Mouse (Mus musculus): ENCODE results near the gene Ift20. TPM values are rescaled to one million over a fixed set of nuclear protein-coding genes. Genes with fewer than 3 reads are reported as not detected.

The Ift20 gene
- polyA plus RNA-seq, 1 experiment from 2014 or later = 106 TPM

- no peak overlapping the region for H3K9ac ChIP-seq
- H3K27ac ChIP-seq = no peak overlapping the region
- peaks cover 21% of the 10 kb centered on the region for H3K4me1 ChIP-seq (replicated peaks)
- ATAC-seq (replicated peaks; ENCODE audit: insufficient number of reproducible peaks, insufficient read depth, low FRiP score, low read depth) = no peak
- no peak overlapping the region for H3K4me2 ChIP-seq
- WGBS = 71% methylated on average over 2 of the region's 2 CpGs
- H3K36me3 ChIP-seq = peaks cover 12% of the 10 kb centered on the region
- H3K27me3 ChIP-seq = no peaks in the 10 kb centered on the region
- no peaks in the 10 kb centered on the region for H3K9me3 ChIP-seq (replicated peaks)
- no peak overlapping the region for H3K4me3 ChIP-seq
These were observed 11.7 kb downstream of the Ift20 start for GRCm38 (mm10) chr11:78547718-78548460.

GRCm38 (mm10) chr11:78549491-78549987 lies 13.4 kb downstream of the Ift20 start:
- Histone ChIP-seq H3K27ac (no peak overlapping the region), H3K36me3 (no peaks in the 10 kb centered on the region; the same call in 1 of the 2 replicates), H3K9ac (peak overlapping the region; percentile 68), H3K4me2 (peak overlapping the region; percentile 88), H3K4me1 (replicated peaks) (peaks cover 21% of the 10 kb centered on the region), H3K9me3 (replicated peaks) (no peaks in the 10 kb centered on the region), H3K27me3 (no peaks in the 10 kb centered on the region), H3K4me3 (peak overlapping the region; percentile 69)
- WGBS = 8% methylated on average over 5 of the region's 5 CpGs
- ATAC-seq (replicated peaks; ENCODE audit: insufficient number of reproducible peaks, insufficient read depth, low FRiP score, low read depth) = no peak

- peaks cover 27% of the 10 kb centered on the region for H3K4me1 ChIP-seq (replicated peaks)
- no peaks in the 10 kb centered on the region for H3K27me3 ChIP-seq
- peak within 1 kb of the TSS; percentile 63 for H3K27ac ChIP-seq
- H3K9ac ChIP-seq = peak within 1 kb of the TSS; percentile 68
- H3K9me3 ChIP-seq (replicated peaks) = no peaks in the 10 kb centered on the region
- H3K4me2 ChIP-seq = peak within 1 kb of the TSS; percentile 88
- H3K4me3 ChIP-seq = peak within 1 kb of the TSS; percentile 69
- no peaks in the 10 kb centered on the region; the same call in 1 of the 2 replicates for H3K36me3 ChIP-seq
- ATAC-seq (replicated peaks; ENCODE audit: insufficient number of reproducible peaks, insufficient read depth, low FRiP score, low read depth) = peak; percentile 100
- under 1% methylated on average over 60 of the region's 60 CpGs for WGBS
These were observed 14.3 kb downstream of the Ift20 start, which contains the start of gene Tmem97 for GRCm38 (mm10) chr11:78550168-78551058. Gene Tmem97, minus strand, starts transcription at chr11:78550777.

GRCm38 (mm10) chr11:78551059-78551398 lies 14.9 kb downstream of the Ift20 start:
- H3K9ac ChIP-seq = 0 out of 2 replicates have a peak overlapping the region, but pooled peaks have one; percentile 42
- peak; percentile 2; the same call in 1 of the 2 replicates for ATAC-seq (replicated peaks; ENCODE audit: insufficient number of reproducible peaks, insufficient read depth, low FRiP score, low read depth)
- 35% methylated on average over 6 of the region's 6 CpGs for WGBS
- 0 out of 2 replicates have a peak overlapping the region, but pooled peaks have one; percentile 32 for H3K27ac ChIP-seq
- H3K4me3 ChIP-seq = peak overlapping the region; percentile 69
- H3K36me3 ChIP-seq = no peaks in the 10 kb centered on the region
- H3K27me3 ChIP-seq = no peaks in the 10 kb centered on the region
- no peaks in the 10 kb centered on the region for H3K9me3 ChIP-seq (replicated peaks)
- H3K4me2 ChIP-seq = peak overlapping the region; percentile 88
- H3K4me1 ChIP-seq (replicated peaks) = peaks cover 32% of the 10 kb centered on the region

- H3K27ac ChIP-seq = peak overlapping the region; percentile 78
- H3K9ac ChIP-seq = no peak overlapping the region
- no peaks in the 10 kb centered on the region for H3K27me3 ChIP-seq
- no peaks in the 10 kb centered on the region for H3K36me3 ChIP-seq
- ATAC-seq (replicated peaks; ENCODE audit: insufficient number of reproducible peaks, insufficient read depth, low FRiP score, low read depth) = no peak
- 44% methylated on average over 3 of the region's 3 CpGs for WGBS
- H3K9me3 ChIP-seq (replicated peaks) = no peaks in the 10 kb centered on the region
- peaks cover 17% of the 10 kb centered on the region for H3K4me1 ChIP-seq (replicated peaks)
- no peak overlapping the region for H3K4me3 ChIP-seq
- no peak overlapping the region for H3K4me2 ChIP-seq
These were observed 19.5 kb downstream of the Ift20 start for GRCm38 (mm10) chr11:78555623-78556022.

GRCm38 (mm10) chr11:78556070-78556469 lies 19.9 kb downstream of the Ift20 start:
- 71% methylated on average over 4 of the region's 4 CpGs for WGBS
- ATAC-seq (replicated peaks; ENCODE audit: insufficient number of reproducible peaks, insufficient read depth, low FRiP score, low read depth) = no peak
- H3K27ac ChIP-seq = peak overlapping the region; percentile 78

GRCm38 (mm10) chr11:78557241-78557640 lies 21.1 kb downstream of the Ift20 start:
- WGBS = 58% methylated on average over 8 of the region's 8 CpGs
- Histone ChIP-seq H3K4me3 (no peak overlapping the region), H3K36me3 (no peaks in the 10 kb centered on the region), H3K27me3 (no peaks in the 10 kb centered on the region), H3K9ac (no peak overlapping the region), H3K9me3 (replicated peaks) (no peaks in the 10 kb centered on the region), H3K4me2 (no peak overlapping the region), H3K27ac (peak overlapping the region; percentile 15; the same call in 1 of the 2 replicates), H3K4me1 (replicated peaks) (peaks cover 13% of the 10 kb centered on the region)
- no peak for ATAC-seq (replicated peaks; ENCODE audit: insufficient number of reproducible peaks, insufficient read depth, low FRiP score, low read depth)

More at GRCm38 (mm10) chr11:78556070-78556469, 19.9 kb downstream of the Ift20 start:
- Histone ChIP-seq H3K4me2 (no peak overlapping the region), H3K4me3 (no peak overlapping the region), H3K9ac (no peak overlapping the region), H3K4me1 (replicated peaks) (peaks cover 15% of the 10 kb centered on the region), H3K9me3 (replicated peaks) (no peaks in the 10 kb centered on the region), H3K27me3 (no peaks in the 10 kb centered on the region), H3K36me3 (no peaks in the 10 kb centered on the region)

- WGBS = 9% methylated on average over 4 of the region's 4 CpGs
- no peaks in the 10 kb centered on the region for H3K9me3 ChIP-seq (replicated peaks)
- peaks cover 7% of the 10 kb centered on the region for H3K4me1 ChIP-seq (replicated peaks)
- 0 out of 2 replicates have a peak, but pooled peaks cover 2% of the 10 kb centered on the region for H3K36me3 ChIP-seq
- H3K4me3 ChIP-seq = no peak overlapping the region
- H3K27me3 ChIP-seq = no peaks in the 10 kb centered on the region
- H3K4me2 ChIP-seq = no peak overlapping the region
- no peak overlapping the region for H3K27ac ChIP-seq
- no peak overlapping the region for H3K9ac ChIP-seq
- ATAC-seq (replicated peaks; ENCODE audit: insufficient number of reproducible peaks, insufficient read depth, low FRiP score, low read depth) = no peak
These were observed 24.3 kb downstream of the Ift20 start for GRCm38 (mm10) chr11:78560447-78560846.

GRCm38 (mm10) chr11:78566775-78567174 lies 30.6 kb downstream of the Ift20 start:
- Histone ChIP-seq H3K4me2 (no peak overlapping the region), H3K9ac (no peak overlapping the region), H3K27me3 (no peaks in the 10 kb centered on the region), H3K27ac (peak overlapping the region; percentile 60), H3K9me3 (replicated peaks) (no peaks in the 10 kb centered on the region), H3K4me1 (replicated peaks) (peaks cover 7% of the 10 kb centered on the region; the same call in 1 of the 2 replicates), H3K4me3 (no peak overlapping the region), H3K36me3 (peaks cover 16% of the 10 kb centered on the region)
- ATAC-seq (replicated peaks; ENCODE audit: insufficient number of reproducible peaks, insufficient read depth, low FRiP score, low read depth) = peak; percentile 74
- 22% methylated on average over 6 of the region's 6 CpGs for WGBS

GRCm38 (mm10) chr11:78567614-78568013 lies 31.5 kb downstream of the Ift20 start:
- no peak for ATAC-seq (replicated peaks; ENCODE audit: insufficient number of reproducible peaks, insufficient read depth, low FRiP score, low read depth)

GRCm38 (mm10) chr11:78568827-78569226 lies 32.7 kb downstream of the Ift20 start:
- Histone ChIP-seq H3K9ac (no peak overlapping the region), H3K4me1 (replicated peaks) (peaks cover 7% of the 10 kb centered on the region; the same call in 1 of the 2 replicates), H3K4me3 (no peak overlapping the region), H3K27ac (no peak overlapping the region), H3K36me3 (peaks cover 25% of the 10 kb centered on the region), H3K4me2 (no peak overlapping the region), H3K9me3 (replicated peaks) (no peaks in the 10 kb centered on the region), H3K27me3 (no peaks in the 10 kb centered on the region)
- WGBS = 78% methylated on average over 10 of the region's 10 CpGs
- no peak for ATAC-seq (replicated peaks; ENCODE audit: insufficient number of reproducible peaks, insufficient read depth, low FRiP score, low read depth)

More at GRCm38 (mm10) chr11:78567614-78568013, 31.5 kb downstream of the Ift20 start:
- WGBS = 83% methylated on average over 6 of the region's 6 CpGs
- Histone ChIP-seq H3K4me3 (no peak overlapping the region), H3K4me1 (replicated peaks) (peaks cover 7% of the 10 kb centered on the region; the same call in 1 of the 2 replicates), H3K9ac (no peak overlapping the region), H3K27me3 (no peaks in the 10 kb centered on the region), H3K9me3 (replicated peaks) (no peaks in the 10 kb centered on the region), H3K27ac (no peak overlapping the region), H3K36me3 (peaks cover 24% of the 10 kb centered on the region), H3K4me2 (no peak overlapping the region)

All from heart, embryonic 15.5 days (tissue).